Comparison of ENCODE assay signal across 8 mouse cellular contexts in genomic region chr7:19744590-19745385, GRCm38 (mm10). TPM values are rescaled to one million over a fixed set of nuclear protein-coding genes. Genes with fewer than 3 reads are reported as not detected.
DNase-seq lines count a peak whose midpoint lies in the region; ATAC-seq and TF ChIP-seq lines count a peak whose summit lies in the region.

No protein-coding gene starts in this region.

- no peak for TF ChIP-seq CTCF in lung, postnatal 0 days (IDR thresholded peaks at IDR 0.05)

- H3K4me2 ChIP-seq in embryonic facial prominence, embryonic 14.5 days (ENCODE audit: low read depth, low read length), result no peak overlapping the region
- H3K4me2 ChIP-seq in intestine, embryonic 14.5 days (ENCODE audit: low read length), result no peak overlapping the region; the same call in 1 of the 2 replicates
- no peak overlapping the region for H3K4me2 ChIP-seq in lung, postnatal 0 days (replicated peaks; ENCODE audit: low read depth, low read length)

- 0 out of 2 replicates have a peak overlapping the region, but pooled peaks have one; percentile 28 for H3K27ac ChIP-seq in embryonic facial prominence, embryonic 14.5 days (replicated peaks; ENCODE audit: low read depth, low read length)
- 0 out of 2 replicates have a peak overlapping the region, but pooled peaks have one; percentile 16 for H3K27ac ChIP-seq in intestine, embryonic 14.5 days (ENCODE audit: low read depth)
- no peak overlapping the region for H3K27ac ChIP-seq in lung, postnatal 0 days (ENCODE audit: low read length)

- TF ChIP-seq EP300 in lung, postnatal 0 days (IDR thresholded peaks at IDR 0.05), result no peak

- 70% methylated on average over 13 of the region's 14 CpGs for WGBS in embryonic facial prominence, embryonic 14.5 days
- WGBS in intestine, embryonic 14.5 days, result 57% methylated on average over 14 of the region's 14 CpGs
- 37% methylated on average over 14 of the region's 14 CpGs for WGBS in lung, postnatal 0 days

- H3K9me3 ChIP-seq in embryonic facial prominence, embryonic 14.5 days (ENCODE audit: control insufficient read depth, low read length), result no peaks in the 10 kb centered on the region
- no peaks in the 10 kb centered on the region for H3K9me3 ChIP-seq in intestine, embryonic 14.5 days (ENCODE audit: control insufficient read depth, low read length)
- H3K9me3 ChIP-seq in lung, postnatal 0 days (ENCODE audit: low read length), result no peaks in the 10 kb centered on the region

- no peak overlapping the region for H3K9ac ChIP-seq in embryonic facial prominence, embryonic 14.5 days (ENCODE audit: low read depth, low read length)
- no peak overlapping the region for H3K9ac ChIP-seq in intestine, embryonic 14.5 days (ENCODE audit: low read length)
- H3K9ac ChIP-seq in lung, postnatal 0 days (replicated peaks; ENCODE audit: low read depth), result no peak overlapping the region

- peaks cover 12% of the 10 kb centered on the region for H3K4me1 ChIP-seq in embryonic facial prominence, embryonic 14.5 days (ENCODE audit: control insufficient read depth, insufficient read depth, low read length)
- H3K4me1 ChIP-seq in intestine, embryonic 14.5 days (replicated peaks; ENCODE audit: control insufficient read depth, insufficient read depth, low read length), result peaks cover 40% of the 10 kb centered on the region
- H3K4me1 ChIP-seq in lung, postnatal 0 days (ENCODE audit: insufficient read depth, low read depth, low read length), result peaks cover 21% of the 10 kb centered on the region; the same call in 1 of the 2 replicates

- DNase-seq in adrenal gland, adult (ENCODE audit: inconsistent age in 2 of 2, low spot score in 1 of 2), result peak; percentile 89 to 91
- peak; percentile 54 for DNase-seq in embryonic facial prominence, embryonic 14.5 days (ENCODE audit: low spot score)
- no peak for DNase-seq in intestine, embryonic 14.5 days (ENCODE audit: low spot score)
- DNase-seq in lung, postnatal 0 days (ENCODE audit: low spot score), result peak; percentile 57
- no peak for DNase-seq in cerebellum, adult 18-20 months
- no peak for DNase-seq in layer of hippocampus, postnatal 10 days (ENCODE audit: low spot score in 2 of 2)
- no peak for DNase-seq in thymus, postnatal 10 days (ENCODE audit: low spot score in 2 of 2)
- no peak for DNase-seq in spleen, postnatal 36 days (ENCODE audit: low spot score in 2 of 2)

- H3K36me3 ChIP-seq in embryonic facial prominence, embryonic 14.5 days (ENCODE audit: control insufficient read depth, insufficient read depth, low read length), result peaks cover 21% of the 10 kb centered on the region
- peaks cover 34% of the 10 kb centered on the region for H3K36me3 ChIP-seq in intestine, embryonic 14.5 days (ENCODE audit: control insufficient read depth, insufficient read depth, low read length)
- no peaks in the 10 kb centered on the region for H3K36me3 ChIP-seq in lung, postnatal 0 days (ENCODE audit: insufficient read depth, low read length)

- ATAC-seq in embryonic facial prominence, embryonic 14.5 days (ENCODE audit: low read depth), result no peak
- no peak for ATAC-seq in intestine, embryonic 14.5 days (replicated peaks; ENCODE audit: low FRiP score, low TSS enrichment, low read depth)
- ATAC-seq in lung, postnatal 0 days, result no peak

- no peak overlapping the region for H3K4me3 ChIP-seq in embryonic facial prominence, embryonic 14.5 days (ENCODE audit: low read depth, low read length)
- no peak overlapping the region for H3K4me3 ChIP-seq in intestine, embryonic 14.5 days (ENCODE audit: low read depth, low read length)
- H3K4me3 ChIP-seq in lung, postnatal 0 days (ENCODE audit: low read depth, low read length), result no peak overlapping the region

- H3K27me3 ChIP-seq in embryonic facial prominence, embryonic 14.5 days (replicated peaks; ENCODE audit: control insufficient read depth, insufficient read depth, low read length), result no peaks in the 10 kb centered on the region
- no peaks in the 10 kb centered on the region for H3K27me3 ChIP-seq in intestine, embryonic 14.5 days (replicated peaks; ENCODE audit: control insufficient read depth, insufficient read depth, low read length)
- no peaks in the 10 kb centered on the region for H3K27me3 ChIP-seq in lung, postnatal 0 days (replicated peaks; ENCODE audit: insufficient read depth, low read length)

RNA-seq across cellular contexts. Expression of gene Nectin2, which starts 5.5 kb away (rescaled TPM):
- polyA plus RNA-seq in embryonic facial prominence, embryonic 14.5 days (2014; fragmentation: Nextera tagmentation; extraction: Ambion mirVana), result 55.2 and 62.0 TPM in 2 replicates
- polyA plus RNA-seq in intestine, embryonic 14.5 days (2014; fragmentation: Nextera tagmentation; extraction: Ambion mirVana), result 136 TPM in 2 replicates
- polyA plus RNA-seq in lung, postnatal 0 days (2015; fragmentation: Nextera tagmentation; extraction: Ambion mirVana), result 113 and 116 TPM in 2 replicates
- 10 to 100 TPM; 22.2 to 22.3 TPM for total RNA-seq in layer of hippocampus, postnatal 10 days (2021)

RNA-seq across cellular contexts. Expression of gene Bcam, which starts 26.0 kb away (rescaled TPM):
- polyA plus RNA-seq in embryonic facial prominence, embryonic 14.5 days (2014; fragmentation: Nextera tagmentation; extraction: Ambion mirVana), result 101 and 114 TPM in 2 replicates
- 89.6 and 93.4 TPM in 2 replicates for polyA plus RNA-seq in intestine, embryonic 14.5 days (2014; fragmentation: Nextera tagmentation; extraction: Ambion mirVana)
- polyA plus RNA-seq in lung, postnatal 0 days (2015; fragmentation: Nextera tagmentation; extraction: Ambion mirVana), result 477 and 507 TPM in 2 replicates
- total RNA-seq in layer of hippocampus, postnatal 10 days (2021), result 10 to 100 TPM in 1 of 2 experiments, 1 to 10 TPM in 1; 7.2 to 10.6 TPM

RNA-seq across cellular contexts. Expression of gene Tomm40, which starts 29.6 kb away (rescaled TPM):
- 114 and 125 TPM in 2 replicates for polyA plus RNA-seq in embryonic facial prominence, embryonic 14.5 days (2014; fragmentation: Nextera tagmentation; extraction: Ambion mirVana)
- polyA plus RNA-seq in intestine, embryonic 14.5 days (2014; fragmentation: Nextera tagmentation; extraction: Ambion mirVana), result 143 and 174 TPM in 2 replicates
- polyA plus RNA-seq in lung, postnatal 0 days (2015; fragmentation: Nextera tagmentation; extraction: Ambion mirVana), result 60.8 and 62.4 TPM in 2 replicates
- total RNA-seq in layer of hippocampus, postnatal 10 days (2021), result 100 to 1,000 TPM; 113 to 115 TPM

RNA-seq across cellular contexts. Expression of gene Apoe, which starts 45.8 kb away (rescaled TPM):
- polyA plus RNA-seq in embryonic facial prominence, embryonic 14.5 days (2014; fragmentation: Nextera tagmentation; extraction: Ambion mirVana), result 482 and 510 TPM in 2 replicates
- 227 and 233 TPM in 2 replicates for polyA plus RNA-seq in intestine, embryonic 14.5 days (2014; fragmentation: Nextera tagmentation; extraction: Ambion mirVana)
- polyA plus RNA-seq in lung, postnatal 0 days (2015; fragmentation: Nextera tagmentation; extraction: Ambion mirVana), result 768 and 1,006 TPM in 2 replicates
- 1,000 to 10,000 TPM; 2,438 to 2,580 TPM for total RNA-seq in layer of hippocampus, postnatal 10 days (2021)

RNA-seq across cellular contexts. Expression of gene Cblc, which starts 51.8 kb away (rescaled TPM):
- polyA plus RNA-seq in embryonic facial prominence, embryonic 14.5 days (2014; fragmentation: Nextera tagmentation; extraction: Ambion mirVana), result 4.7 TPM in 2 replicates
- polyA plus RNA-seq in intestine, embryonic 14.5 days (2014; fragmentation: Nextera tagmentation; extraction: Ambion mirVana), result 13.5 and 14.0 TPM in 2 replicates
- 18.4 and 23.9 TPM in 2 replicates for polyA plus RNA-seq in lung, postnatal 0 days (2015; fragmentation: Nextera tagmentation; extraction: Ambion mirVana)
- not detected for total RNA-seq in layer of hippocampus, postnatal 10 days (2021)

Comparison
In these comparisons a context has a peak if more than half of its experiments do, and no peak if none do; other contexts are left out.
1. DNase-seq: peak in adrenal gland, adult (2 of 2), embryonic facial prominence, embryonic 14.5 days (single experiment) and lung, postnatal 0 days (single experiment); none in intestine, embryonic 14.5 days (single experiment), cerebellum, adult 18-20 months (0 of 2), layer of hippocampus, postnatal 10 days (0 of 2), thymus, postnatal 10 days (0 of 2) and spleen, postnatal 36 days (0 of 2).